Mouse (Mus musculus) ZHBTc4 (cell line): Measurements from ENCODE around the gene Olfr1.
A peak's percentile ranks its signal among the peaks of the same experiment; 100 is the strongest.

Experiments used
- DNase-seq: peaks from one replicate; pipeline ENCODE4 v3.0.0-alpha.2; 2011; ENCODE audit warnings: low read depth, low spot score

The Olfr1 gene

DNA sequence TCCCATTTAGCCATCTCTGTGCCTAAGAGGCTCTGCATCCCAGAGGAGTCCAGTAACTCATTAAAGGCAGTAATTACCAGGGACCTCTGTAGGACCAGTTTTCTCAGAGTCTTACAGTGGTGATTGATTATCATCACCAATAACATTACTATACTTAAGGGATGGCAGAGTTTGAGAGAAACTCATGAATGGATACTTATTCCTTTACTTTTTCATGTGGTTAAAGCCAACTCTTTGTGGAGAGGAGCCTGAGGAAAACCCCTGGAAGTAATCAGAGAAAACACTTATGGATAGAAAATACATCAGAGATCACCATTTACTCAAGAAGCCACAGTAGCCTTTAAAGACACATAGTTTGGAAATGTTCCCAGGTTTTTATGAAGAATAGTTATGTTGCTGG lies at the start of gene Olfr1:
Gene Olfr1, minus strand, starts transcription at position 101 of the 400 bp plus-strand sequence.
- DNase-seq, result no peak

DNA sequence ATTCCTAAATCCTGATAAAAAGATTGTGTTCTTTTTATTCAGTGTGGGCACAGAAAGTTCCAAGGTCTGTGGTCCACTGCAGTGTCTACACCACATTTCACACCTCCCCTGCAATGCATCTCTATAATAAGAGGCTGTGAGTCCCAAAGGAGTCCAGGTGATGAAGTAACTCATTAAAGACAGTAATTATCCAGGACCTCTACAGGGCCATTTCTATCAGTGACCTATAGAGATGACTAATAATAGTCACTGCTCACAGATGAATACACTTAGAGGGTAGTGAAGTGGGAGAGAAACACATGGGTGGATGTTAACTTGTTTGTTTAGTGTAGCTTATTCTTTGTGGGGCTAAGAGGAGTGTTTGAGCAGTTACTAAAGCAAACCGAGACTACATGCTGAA lies 29.0 kb upstream of the Olfr1 start, which contains the start of gene Olfr378:
Gene Olfr378, minus strand, starts transcription at position 101 of the 400 bp plus-strand sequence.
- no peak for DNase-seq

DNA sequence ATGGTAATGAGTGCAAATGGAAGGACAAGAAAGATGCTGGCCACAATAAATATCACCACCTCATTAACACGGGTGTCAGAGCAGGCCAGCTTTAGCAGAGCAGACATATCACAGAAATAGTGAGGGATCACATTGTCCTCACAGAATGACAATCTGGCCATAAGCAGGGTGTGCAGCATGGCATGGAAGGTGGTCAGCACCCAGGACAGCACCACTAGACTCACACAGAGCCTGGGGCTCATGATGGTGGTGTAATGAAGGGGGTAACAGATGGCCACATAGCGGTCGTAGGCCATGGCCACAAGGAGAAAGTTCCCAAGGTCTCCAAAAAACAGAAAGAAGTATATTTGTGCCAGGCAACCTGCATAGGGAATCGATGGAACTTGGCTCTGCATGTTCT lies 4.0 kb downstream of the Olfr1 start:
- peak; percentile 24 for DNase-seq

DNA sequence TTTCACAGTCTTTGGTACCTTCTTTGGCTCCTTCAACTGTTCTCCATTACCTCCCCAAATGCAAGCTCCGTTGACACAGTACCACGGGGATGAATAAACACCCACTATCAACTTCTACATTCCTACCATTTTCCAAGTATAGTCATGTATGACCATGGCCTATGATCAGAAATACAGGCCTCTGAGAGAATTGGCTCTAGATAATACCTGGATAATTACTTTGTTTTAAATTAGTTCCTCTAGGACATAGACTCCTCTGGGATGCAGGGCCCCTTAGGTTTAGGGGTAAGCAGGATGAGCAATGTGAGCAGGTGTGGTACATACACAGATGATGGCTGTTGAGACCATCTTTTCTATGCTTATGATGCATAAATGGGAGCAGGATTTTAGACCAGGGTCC lies 28.5 kb downstream of the Olfr1 start, which contains the start of gene Olfr376:
Gene Olfr376, plus strand, starts transcription at position 301 of the 400 bp plus-strand sequence.
- no peak for DNase-seq

DNA sequence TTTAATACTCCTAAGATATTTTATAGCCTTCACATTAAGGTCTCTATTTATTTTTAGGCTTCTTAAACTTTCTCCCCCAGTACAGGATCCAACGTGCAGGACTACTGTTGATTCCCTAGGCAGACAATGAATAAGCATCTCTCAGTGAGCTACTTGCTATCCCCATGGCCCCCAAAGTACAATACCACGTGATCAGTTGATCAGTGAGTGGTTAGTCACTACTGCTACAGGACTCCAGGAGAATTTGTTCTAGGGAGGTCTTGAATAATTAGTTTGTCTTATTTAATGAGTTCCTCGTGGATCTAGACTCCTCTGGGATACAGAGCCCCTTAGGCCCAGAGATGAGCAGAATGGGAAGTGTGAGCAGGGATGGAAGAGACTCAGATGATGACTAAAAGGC lies 48.9 kb downstream of the Olfr1 start, which contains the start of gene Olfr20:
Gene Olfr20, plus strand, starts transcription at position 301 of the 400 bp plus-strand sequence.
- no peak for DNase-seq
